Mouse (Mus musculus) ES-Bruce4 (cell line): ENCODE measurements around the gene Ap1g1.

ENCODE experiments used
- CTCF ChIP-seq: IDR thresholded peaks from one replicate; pipeline ENCODE4 v1.8.1; 2011; ENCODE audit warnings: low read depth, low read length
- POLR2A ChIP-seq: IDR thresholded peaks from one replicate; pipeline ENCODE4 v1.8.1; 2011; ENCODE audit warnings: low read length; ENCODE audit not compliant: insufficient read depth

- TF ChIP-seq POLR2A (no peak), CTCF (no peak)
Measured at GRCm38 (mm10) chr8:109847866-109848265, 69.5 kb downstream of the Ap1g1 start.
